Mouse (Mus musculus): ENCODE data around the gene 2310022B05Rik.

- no peak for TF ChIP-seq CTCF (IDR thresholded peaks at IDR 0.05; ENCODE audit: low read depth, low read length)
- TF ChIP-seq POLR2A (IDR thresholded peaks at IDR 0.05; ENCODE audit: extremely low read depth, insufficient read depth, low read length) = no peak
Observed at GRCm38 (mm10) chr8:124652546-124652945, 10.6 kb downstream of the 2310022B05Rik start.

All from liver, adult 2 months (tissue).